Mouse (Mus musculus) erythroblast, embryonic 14.5 days (primary cell): ENCODE measurements around the gene Drg2. TPM values are rescaled to one million over a fixed set of nuclear protein-coding genes. Genes with fewer than 3 reads are reported as not detected.

Experiments used
- H3K27me3 ChIP-seq: 2 replicates; pipeline ENCODE4 v1.6.1; 2012; ENCODE audit warnings: inconsistent platforms; ENCODE audit not compliant: control insufficient read depth
- H3K36me3 ChIP-seq: 2 replicates; pipeline ENCODE4 v1.6.1; 2012; ENCODE audit warnings: mild to moderate bottlenecking, inconsistent platforms; ENCODE audit not compliant: control insufficient read depth
- H3K4me1 ChIP-seq: 2 replicates; pipeline ENCODE4 v1.6.1; 2012; ENCODE audit warnings: inconsistent platforms; ENCODE audit not compliant: control insufficient read depth
- H3K4me3 ChIP-seq: replicated peaks from 2 replicates; pipeline ENCODE3; 2012; ENCODE audit warnings: moderate library complexity, mild to moderate bottlenecking, inconsistent platforms
- H3K9me3 ChIP-seq: 2 replicates; pipeline ENCODE4 v1.6.1; 2012; ENCODE audit warnings: low read length, inconsistent platforms, mixed read lengths; ENCODE audit not compliant: control insufficient read depth
- GATA1 ChIP-seq: IDR thresholded peaks from 2 replicates; pipeline ENCODE4 v1.6.1; 2012; ENCODE audit warnings: low read length, inconsistent platforms, mixed read lengths
- TAL1 ChIP-seq: IDR thresholded peaks from 3 replicates; pipeline ENCODE4 v1.6.1; 2012; ENCODE audit warnings: low read length, inconsistent platforms, mixed read lengths
- polyA plus RNA-seq: library from polyadenylated mRNA; stranded (reverse); fragments of >175 nt; gene quantifications from 2 replicates; pipeline ENCODE4 v1.2.3, GENCODE M21; 2012

Drg2 gene
- polyA plus RNA-seq, 1 experiment = 2.5 TPM

- H3K9me3 ChIP-seq = no peaks in the 10 kb centered on the region
Observed at GRCm38 (mm10) chr11:60454745-60455087, 325 bp downstream of the Drg2 start.

GRCm38 (mm10) chr11:60457973-60458372 lies 3.6 kb downstream of the Drg2 start:
- Histone ChIP-seq H3K36me3 (peaks cover 72% of the 10 kb centered on the region), H3K9me3 (no peaks in the 10 kb centered on the region), H3K4me3 (no peak overlapping the region), H3K4me1 (peaks cover 33% of the 10 kb centered on the region), H3K27me3 (no peaks in the 10 kb centered on the region)
- TF ChIP-seq TAL1 (no peak), GATA1 (no peak)

More at GRCm38 (mm10) chr11:60454745-60455087, 325 bp downstream of the Drg2 start:
- Histone ChIP-seq H3K4me1 (peaks cover 33% of the 10 kb centered on the region), H3K36me3 (peaks cover 39% of the 10 kb centered on the region), H3K27me3 (no peaks in the 10 kb centered on the region), H3K4me3 (peak overlapping the region; percentile 65)
- TF ChIP-seq TAL1 = no peak
- TF ChIP-seq GATA1 = no peak

DNA sequence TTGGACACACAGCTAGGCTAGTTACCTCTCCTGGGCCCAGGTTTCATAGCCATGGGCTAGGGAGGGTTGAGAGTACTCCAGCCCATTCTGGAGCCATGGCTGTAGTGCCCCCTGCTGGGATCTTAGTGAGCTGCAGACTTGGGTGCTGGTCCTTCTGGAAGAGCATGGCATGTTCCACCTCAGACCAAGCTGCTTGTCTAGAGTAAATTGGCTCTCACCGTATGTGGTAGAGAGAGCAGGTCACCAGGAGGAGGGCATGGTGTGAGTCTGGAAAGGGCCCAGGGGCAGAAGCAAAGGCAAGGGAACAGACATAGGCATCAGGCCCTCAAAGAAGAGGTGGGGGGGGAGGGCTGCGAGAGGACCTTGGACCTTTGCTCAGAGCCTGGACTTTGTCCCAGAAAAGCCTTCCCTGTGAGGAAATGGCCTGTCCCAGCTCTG lies 11.6 kb downstream of the Drg2 start:
- 0 out of 2 replicates have a peak, but pooled peaks cover 2% of the 10 kb centered on the region for H3K9me3 ChIP-seq
- H3K36me3 ChIP-seq = peaks cover 88% of the 10 kb centered on the region
- no peaks in the 10 kb centered on the region for H3K27me3 ChIP-seq
- H3K4me3 ChIP-seq = no peak overlapping the region
- H3K4me1 ChIP-seq = peaks cover 5% of the 10 kb centered on the region
- TF ChIP-seq TAL1 = no peak
- no peak for TF ChIP-seq GATA1

DNA sequence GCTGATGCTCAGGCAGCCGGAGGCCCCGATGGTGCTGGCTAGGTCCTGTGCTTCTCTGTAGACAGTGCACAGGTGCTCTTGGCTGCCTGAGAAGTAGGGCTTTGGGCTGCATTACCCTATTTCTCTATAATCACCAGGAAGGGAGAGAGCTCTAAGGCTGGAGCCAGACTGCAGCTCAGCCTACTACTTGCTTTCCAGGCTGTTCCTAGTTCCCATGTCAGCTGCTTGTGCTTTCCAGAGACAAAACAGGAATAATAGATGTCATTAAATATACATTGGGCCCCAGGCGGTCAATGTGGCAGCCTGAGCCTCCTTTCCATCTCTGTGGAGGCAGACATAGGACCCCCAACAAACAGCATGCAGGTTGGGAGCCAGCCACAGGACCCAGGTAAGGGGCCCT lies 14.6 kb downstream of the Drg2 start, which contains the start of gene Myo15:
Gene Myo15, plus strand, starts transcription at position 301 of the 400 bp plus-strand sequence.
- Histone ChIP-seq H3K4me3 (no peak within 1 kb of the TSS), H3K4me1 (peaks cover 5% of the 10 kb centered on the region), H3K27me3 (0 out of 2 replicates have a peak, but pooled peaks cover 2% of the 10 kb centered on the region), H3K9me3 (0 out of 2 replicates have a peak, but pooled peaks cover 2% of the 10 kb centered on the region), H3K36me3 (peaks cover 57% of the 10 kb centered on the region)
- TF ChIP-seq TAL1 (no peak), GATA1 (no peak)

GRCm38 (mm10) chr11:60470743-60471142 lies 16.4 kb downstream of the Drg2 start:
- peaks cover 8% of the 10 kb centered on the region for H3K4me1 ChIP-seq
- TF ChIP-seq GATA1 = no peak
- no peak overlapping the region for H3K4me3 ChIP-seq
- H3K27me3 ChIP-seq = 0 out of 2 replicates have a peak, but pooled peaks cover 2% of the 10 kb centered on the region
- peaks cover 6% of the 10 kb centered on the region for H3K9me3 ChIP-seq
- H3K36me3 ChIP-seq = peaks cover 40% of the 10 kb centered on the region

DNA sequence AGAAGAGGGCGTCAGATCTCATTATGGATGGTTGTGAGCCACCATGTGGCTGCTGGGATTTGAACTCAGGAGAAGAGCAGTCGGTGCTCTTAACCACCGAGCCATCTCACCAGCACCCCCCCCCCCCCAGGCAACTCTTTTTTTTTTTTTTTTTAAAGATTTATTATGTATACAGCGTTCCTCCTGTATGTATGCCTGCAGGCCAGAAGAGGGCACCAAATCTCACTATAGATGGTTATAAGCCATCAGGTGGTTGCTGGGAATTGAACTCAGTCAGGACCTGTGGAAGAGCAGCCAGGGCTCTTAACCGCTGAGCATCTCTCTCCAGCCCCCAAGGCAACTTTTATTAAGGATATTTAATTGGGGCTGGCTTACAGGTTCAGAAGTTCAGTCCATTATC lies 20.1 kb downstream of the Drg2 start:
- Histone ChIP-seq H3K9me3 (peaks cover 15% of the 10 kb centered on the region), H3K4me3 (no peak overlapping the region), H3K27me3 (peaks cover 7% of the 10 kb centered on the region; the same call in 1 of the 2 replicates), H3K4me1 (peaks cover 26% of the 10 kb centered on the region), H3K36me3 (peaks cover 4% of the 10 kb centered on the region)
- TF ChIP-seq GATA1 = no peak
- no peak for TF ChIP-seq TAL1

DNA sequence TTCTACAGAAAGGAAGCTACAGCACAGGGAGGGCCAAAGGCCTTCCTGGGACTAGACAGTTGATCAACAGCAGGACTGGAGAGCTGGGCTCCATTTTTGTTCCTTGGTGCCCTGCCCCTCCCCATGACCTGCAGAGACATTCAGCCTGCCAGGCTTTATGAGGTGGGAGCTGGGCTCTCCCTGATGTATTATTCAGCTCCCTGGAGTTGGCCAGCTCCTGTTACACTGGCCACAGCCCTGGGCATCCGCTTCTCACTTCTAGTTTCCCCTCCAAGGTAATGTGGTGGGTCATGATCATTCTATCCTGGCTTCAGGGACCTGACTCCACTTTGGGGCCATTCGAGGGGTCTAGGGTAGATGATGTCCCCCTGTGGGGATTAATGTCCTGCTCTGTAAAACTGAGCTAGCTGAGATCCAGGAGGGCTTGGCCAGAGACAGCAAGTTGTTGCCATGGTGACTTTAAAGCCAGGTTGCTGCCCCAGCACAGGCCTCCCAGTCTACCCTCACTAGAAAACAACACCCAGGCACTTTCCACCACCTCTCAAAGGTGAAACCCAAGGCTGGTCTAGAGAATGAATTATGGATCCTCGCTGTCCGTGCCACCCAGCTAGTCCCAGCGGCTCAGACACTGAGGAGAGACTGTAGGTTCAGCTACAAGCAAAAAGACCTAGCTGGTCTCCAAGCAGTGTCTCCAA lies 21.4 kb downstream of the Drg2 start:
- Histone ChIP-seq H3K4me1 (peaks cover 39% of the 10 kb centered on the region), H3K4me3 (no peak overlapping the region), H3K36me3 (no peaks in the 10 kb centered on the region), H3K9me3 (peaks cover 13% of the 10 kb centered on the region), H3K27me3 (peaks cover 12% of the 10 kb centered on the region)
- no peak for TF ChIP-seq TAL1
- TF ChIP-seq GATA1 = no peak

- Histone ChIP-seq H3K4me3 (no peak overlapping the region), H3K27me3 (peaks cover 12% of the 10 kb centered on the region), H3K9me3 (peaks cover 13% of the 10 kb centered on the region), H3K36me3 (no peaks in the 10 kb centered on the region), H3K4me1 (peaks cover 44% of the 10 kb centered on the region)
- TF ChIP-seq GATA1 (no peak), TAL1 (no peak)
Observed at GRCm38 (mm10) chr11:60478121-60478520, 23.7 kb downstream of the Drg2 start.

GRCm38 (mm10) chr11:60486267-60486666 lies 31.9 kb downstream of the Drg2 start:
- TF ChIP-seq GATA1 (peak; percentile 94), TAL1 (peak; percentile 88)
- H3K4me3 ChIP-seq = peak overlapping the region; percentile 61
- no peaks in the 10 kb centered on the region; the same call in 1 of the 2 replicates for H3K27me3 ChIP-seq
- peaks cover 22% of the 10 kb centered on the region for H3K36me3 ChIP-seq
- peaks cover 66% of the 10 kb centered on the region for H3K4me1 ChIP-seq
- no peaks in the 10 kb centered on the region for H3K9me3 ChIP-seq
